Mouse (Mus musculus) cerebellum, postnatal 36 days (tissue): ENCODE results near the gene Hps5.
A peak's percentile ranks its signal among the peaks of the same experiment; 100 is the strongest.
"Not testable (repeated sequence)": the region's sequence is repeated elsewhere in the genome, so short reads cannot be mapped to it uniquely, and the experiment has no call there.

Experiments
- DNase-seq, 2 experiments: peaks; one replicate each; pipeline ENCODE4 v3.0.0; 2021 to 2022; ENCODE audit warnings: mixed read lengths in 2 of 2

Gene Hps5

GRCm38 (mm10) chr7:46795287-46796205 lies at the start of gene Hps5, which contains the start of gene Gtf2h1:
TSS of gene Hps5 (minus strand) at chr7:46796064.
TSS of gene Gtf2h1 (plus strand) at chr7:46796103.
- peak; percentile 97 to 99 for DNase-seq

- peak; percentile 88 to 90 for DNase-seq
These were observed 49.5 kb upstream of the Hps5 start for GRCm38 (mm10) chr7:46845211-46845977.

GRCm38 (mm10) chr7:46843576-46843975 lies 47.7 kb upstream of the Hps5 start:
- DNase-seq: no peak

- no peak for DNase-seq
These were observed 46.4 kb upstream of the Hps5 start for GRCm38 (mm10) chr7:46842278-46842677.

- no peak for DNase-seq
These were observed 45.1 kb upstream of the Hps5 start, which contains the start of gene Ldha for GRCm38 (mm10) chr7:46840787-46841525. TSS of gene Ldha (plus strand) at chr7:46841475.

GRCm38 (mm10) chr7:46840326-46840725 lies 44.5 kb upstream of the Hps5 start:
- DNase-seq: no peak

GRCm38 (mm10) chr7:46839861-46840260 lies 44.0 kb upstream of the Hps5 start:
- DNase-seq: no peak

- DNase-seq: peak in 1 of 2 experiments; percentile 17
These were observed 43.6 kb upstream of the Hps5 start for GRCm38 (mm10) chr7:46839446-46839845.

GRCm38 (mm10) chr7:46838891-46839302 lies 43.0 kb upstream of the Hps5 start:
- peak; percentile 69 to 74 for DNase-seq

GRCm38 (mm10) chr7:46838104-46838671 lies 42.3 kb upstream of the Hps5 start:
- peak in 1 of 2 experiments; percentile 13 for DNase-seq

- no peak for DNase-seq
These were observed 41.2 kb upstream of the Hps5 start for GRCm38 (mm10) chr7:46837073-46837472.

- no peak for DNase-seq
These were observed 40.5 kb upstream of the Hps5 start for GRCm38 (mm10) chr7:46836357-46836756.

GRCm38 (mm10) chr7:46834994-46835610 lies 39.2 kb upstream of the Hps5 start:
- DNase-seq: no peak

GRCm38 (mm10) chr7:46833670-46834255 lies 37.9 kb upstream of the Hps5 start:
- no peak for DNase-seq

GRCm38 (mm10) chr7:46833266-46833665 lies 37.4 kb upstream of the Hps5 start:
- DNase-seq: no peak

GRCm38 (mm10) chr7:46832112-46832810 lies 36.4 kb upstream of the Hps5 start:
- not testable (repeated sequence) for DNase-seq

GRCm38 (mm10) chr7:46831693-46832092 lies 35.8 kb upstream of the Hps5 start:
- DNase-seq: no peak

- no peak for DNase-seq
These were observed 35.1 kb upstream of the Hps5 start for GRCm38 (mm10) chr7:46830799-46831590.

- DNase-seq: no peak
These were observed 34.0 kb upstream of the Hps5 start for GRCm38 (mm10) chr7:46829911-46830310.

- no peak for DNase-seq
These were observed 31.9 kb upstream of the Hps5 start for GRCm38 (mm10) chr7:46827803-46828184.
